Mouse (Mus musculus) spleen, adult 2 months (tissue): ENCODE data around the gene Hsd17b6. TPM values are rescaled to one million over a fixed set of nuclear protein-coding genes. Genes with fewer than 3 reads are reported as not detected.

Experiments
- DNase-seq, 2 experiments: peaks; one replicate each; pipeline versions ENCODE4 v3.0.0 to v3.0.0-alpha.2; 2012 to 2021; ENCODE audit warnings: low spot score in 2 of 2, low read depth in 1 of 2
- H3K27ac ChIP-seq: fragments of 200-500 bp; 2 replicates; pipeline ENCODE4 v1.5.1; 2012; ENCODE audit warnings: low read length, inconsistent platforms; ENCODE audit not compliant: insufficient read depth
- H3K27me3 ChIP-seq: fragments of 200-500 bp; 2 replicates; pipeline ENCODE4 v1.6.1; 2012; ENCODE audit warnings: mild to moderate bottlenecking, moderate library complexity, low read length, inconsistent platforms; ENCODE audit not compliant: control insufficient read depth, insufficient read depth
- H3K36me3 ChIP-seq: fragments of 200-500 bp; 2 replicates; pipeline ENCODE4 v1.6.1; 2012; ENCODE audit warnings: mild to moderate bottlenecking, low read length, inconsistent platforms; ENCODE audit not compliant: control insufficient read depth, insufficient read depth
- H3K4me1 ChIP-seq: fragments of 200-500 bp; 2 replicates; pipeline ENCODE4 v1.6.1; 2011; ENCODE audit warnings: inconsistent platforms; ENCODE audit not compliant: control insufficient read depth, insufficient read depth, insufficient read length
- H3K4me3 ChIP-seq: fragments of 200-500 bp; 2 replicates; pipeline ENCODE4 v1.5.1; 2011; ENCODE audit warnings: mild to moderate bottlenecking, inconsistent platforms; ENCODE audit not compliant: insufficient read depth, insufficient read length; ENCODE audit errors: extremely low read depth
- CTCF ChIP-seq: fragments of 200-500 bp; IDR thresholded peaks from 2 replicates; pipeline ENCODE4 v1.5.1; 2011; ENCODE audit warnings: mild to moderate bottlenecking, inconsistent platforms; ENCODE audit not compliant: insufficient read depth, insufficient read length, insufficient replicate concordance; ENCODE audit errors: extremely low read depth
- POLR2A ChIP-seq: fragments of 200-500 bp; IDR thresholded peaks from 2 replicates; pipeline ENCODE4 v1.6.1; 2011; ENCODE audit warnings: low read depth, low read length, inconsistent platforms
- WGBS: fragments of 180-500 bp; shearing (Covaris S2); methylation state at CpG from one replicate; pipeline ENCODE4 v1.1.7; 2018; 5-methylcytosine and 5-hydroxymethylcytosine counted together
- polyA plus RNA-seq: library from polyadenylated mRNA; depleted of rRNA; stranded (reverse); fragments of >200 nt; gene quantifications from 2 replicates; pipeline ENCODE4 v1.2.3, GENCODE M21; 2012

The Hsd17b6 gene
- polyA plus RNA-seq, 1 experiment: not detected

- WGBS: 80% methylated on average over 5 of the region's 5 CpGs
- H3K4me3 ChIP-seq: no peak overlapping the region
- H3K27ac ChIP-seq: no peak overlapping the region
- no peak for DNase-seq
- no peaks in the 10 kb centered on the region for H3K4me1 ChIP-seq
- TF ChIP-seq POLR2A (no peak), CTCF (no peak)
- H3K36me3 ChIP-seq: no peaks in the 10 kb centered on the region
- no peaks in the 10 kb centered on the region for H3K27me3 ChIP-seq
Observed at GRCm38 (mm10) chr10:128009735-128010134, 2.3 kb upstream of the Hsd17b6 start.

- Histone ChIP-seq H3K4me1 (no peaks in the 10 kb centered on the region), H3K4me3 (no peak overlapping the region), H3K27ac (no peak overlapping the region), H3K36me3 (no peaks in the 10 kb centered on the region), H3K27me3 (no peaks in the 10 kb centered on the region)
- DNase-seq: peak; percentile 39 to 65
- TF ChIP-seq POLR2A (no peak), CTCF (peak; percentile 30; the same call in 1 of the 2 replicates)
- WGBS: 12% methylated on average over 4 of the region's 4 CpGs
Observed at GRCm38 (mm10) chr10:128008207-128008889, 937 bp upstream of the Hsd17b6 start.

DNA sequence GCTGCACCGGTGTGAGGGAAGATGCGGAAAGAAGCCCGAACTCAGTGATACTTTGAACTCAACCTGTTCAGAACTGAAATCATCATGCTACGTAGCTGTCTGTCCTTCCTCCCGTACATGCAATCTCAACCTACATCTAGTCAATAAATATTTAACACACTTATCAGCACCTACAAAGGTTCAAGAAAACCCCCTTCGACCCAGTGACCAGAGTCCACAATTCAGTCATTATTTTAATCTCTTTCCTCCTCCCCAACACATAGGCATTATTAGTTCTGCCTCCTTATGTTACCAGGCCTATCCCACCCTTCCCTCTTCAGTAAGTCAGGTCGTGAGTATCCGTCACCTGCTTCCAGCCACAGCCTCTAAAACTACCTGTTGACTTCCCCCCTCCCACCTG, 1.9 kb downstream of the Hsd17b6 start:
- Histone ChIP-seq H3K27ac (no peak overlapping the region), H3K36me3 (no peaks in the 10 kb centered on the region), H3K4me3 (no peak overlapping the region), H3K4me1 (no peaks in the 10 kb centered on the region), H3K27me3 (no peaks in the 10 kb centered on the region)
- WGBS: 87% methylated on average over 8 of the region's 8 CpGs
- DNase-seq: no peak
- TF ChIP-seq CTCF (no peak), POLR2A (no peak)

GRCm38 (mm10) chr10:128004918-128005317, 2.5 kb downstream of the Hsd17b6 start:
- WGBS: 78% methylated on average over 10 of the region's 10 CpGs
- TF ChIP-seq POLR2A: no peak
- no peak for TF ChIP-seq CTCF
- H3K4me1 ChIP-seq: no peaks in the 10 kb centered on the region
- H3K4me3 ChIP-seq: no peak overlapping the region
- H3K27ac ChIP-seq: no peak overlapping the region
- DNase-seq: no peak
- no peaks in the 10 kb centered on the region for H3K36me3 ChIP-seq
- H3K27me3 ChIP-seq: no peaks in the 10 kb centered on the region

DNA sequence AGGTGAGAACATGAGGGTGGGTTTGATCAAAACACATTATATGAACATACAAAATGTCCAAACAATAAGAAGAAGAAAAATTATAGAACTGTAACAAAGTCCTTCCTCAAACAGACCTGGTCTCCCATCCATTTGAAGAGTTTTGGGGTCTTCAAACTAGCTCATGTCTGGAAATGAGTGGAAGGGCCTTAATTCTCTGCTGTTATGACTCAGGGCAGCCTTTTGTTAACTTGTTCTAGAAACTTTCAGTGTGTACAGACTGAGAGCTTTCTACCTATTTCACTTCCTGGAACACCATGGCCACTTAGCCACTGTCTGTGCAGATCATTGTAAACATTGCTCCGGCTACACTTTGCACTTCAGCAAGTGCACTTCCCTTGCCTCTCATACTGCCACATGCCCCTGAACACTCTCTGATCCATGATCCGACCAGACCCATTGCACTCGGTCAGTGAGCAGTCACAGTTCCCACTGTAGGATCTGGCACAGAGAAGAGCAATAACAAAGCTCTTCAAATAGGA, 4.1 kb downstream of the Hsd17b6 start:
- H3K4me3 ChIP-seq: no peak overlapping the region
- no peaks in the 10 kb centered on the region for H3K27me3 ChIP-seq
- DNase-seq: no peak
- 84% methylated on average over 3 of the region's 3 CpGs for WGBS
- no peaks in the 10 kb centered on the region for H3K4me1 ChIP-seq
- H3K27ac ChIP-seq: no peak overlapping the region
- no peaks in the 10 kb centered on the region for H3K36me3 ChIP-seq
- TF ChIP-seq CTCF (no peak), POLR2A (no peak)

GRCm38 (mm10) chr10:127998260-127998659, 9.2 kb downstream of the Hsd17b6 start:
- Histone ChIP-seq H3K4me3 (no peak overlapping the region), H3K36me3 (no peaks in the 10 kb centered on the region), H3K27me3 (no peaks in the 10 kb centered on the region), H3K27ac (no peak overlapping the region), H3K4me1 (no peaks in the 10 kb centered on the region)
- no peak for DNase-seq
- WGBS: 94% methylated on average over 1 of the region's 1 CpGs
- no peak for TF ChIP-seq POLR2A
- no peak for TF ChIP-seq CTCF

- H3K27ac ChIP-seq: no peak overlapping the region
- H3K4me3 ChIP-seq: no peak overlapping the region
- no peaks in the 10 kb centered on the region for H3K27me3 ChIP-seq
- TF ChIP-seq POLR2A (no peak), CTCF (no peak)
- H3K36me3 ChIP-seq: no peaks in the 10 kb centered on the region
- no peak for DNase-seq
- 89% methylated on average over 3 of the region's 3 CpGs for WGBS
- H3K4me1 ChIP-seq: no peaks in the 10 kb centered on the region
Observed at GRCm38 (mm10) chr10:127996690-127997089, 10.7 kb downstream of the Hsd17b6 start.
